Mouse (Mus musculus): Measurements from ENCODE around the gene Krtap19-4.

GRCm38 (mm10) chr16:88886870-88887269, 2.0 kb upstream of the Krtap19-4 start:
- TF ChIP-seq CTCF (conservative IDR thresholded peaks at IDR 0.05; ENCODE audit: low read length): no peak
- TF ChIP-seq NANOG (IDR thresholded peaks at IDR 0.05; ENCODE audit: borderline replicate concordance, low read length): no peak
